Mouse (Mus musculus) G1E (cell line): ENCODE measurements around the gene Aldh1l2.

Source experiments
- CTCF ChIP-seq: IDR thresholded peaks from 2 replicates; pipeline ENCODE4 v1.5.1; 2012; ENCODE audit warnings: low read depth, low read length, inconsistent platforms, mixed read lengths
- GATA1 ChIP-seq: IDR thresholded peaks from 2 replicates; pipeline ENCODE4 v1.6.1; 2012; ENCODE audit warnings: borderline replicate concordance, low read length, inconsistent platforms, mixed read lengths
- TAL1 ChIP-seq: conservative IDR thresholded peaks from 2 replicates; pipeline ENCODE4 v1.6.1; 2012; ENCODE audit warnings: low read depth, low read length, inconsistent platforms, mixed read lengths

GRCm38 (mm10) chr10:83490506-83490905 is 43.4 kb downstream of the Aldh1l2 start:
- TF ChIP-seq CTCF (no peak), TAL1 (no peak), GATA1 (no peak)
